Mouse (Mus musculus) E14TG2a.4 (cell line): ENCODE results near the gene Tab1.

Experiments used
- CTCF ChIP-seq: conservative IDR thresholded peaks from 2 replicates; pipeline ENCODE4 v1.5.1; 2014; ENCODE audit warnings: low read length
- NANOG ChIP-seq: IDR thresholded peaks from 2 replicates; pipeline ENCODE4 v1.6.1; 2014; ENCODE audit warnings: borderline replicate concordance, low read length, mixed read lengths
- POU5F1 ChIP-seq: IDR thresholded peaks from 2 replicates; pipeline ENCODE4 v1.6.1; 2014; ENCODE audit warnings: low read length, borderline replicate concordance

DNA sequence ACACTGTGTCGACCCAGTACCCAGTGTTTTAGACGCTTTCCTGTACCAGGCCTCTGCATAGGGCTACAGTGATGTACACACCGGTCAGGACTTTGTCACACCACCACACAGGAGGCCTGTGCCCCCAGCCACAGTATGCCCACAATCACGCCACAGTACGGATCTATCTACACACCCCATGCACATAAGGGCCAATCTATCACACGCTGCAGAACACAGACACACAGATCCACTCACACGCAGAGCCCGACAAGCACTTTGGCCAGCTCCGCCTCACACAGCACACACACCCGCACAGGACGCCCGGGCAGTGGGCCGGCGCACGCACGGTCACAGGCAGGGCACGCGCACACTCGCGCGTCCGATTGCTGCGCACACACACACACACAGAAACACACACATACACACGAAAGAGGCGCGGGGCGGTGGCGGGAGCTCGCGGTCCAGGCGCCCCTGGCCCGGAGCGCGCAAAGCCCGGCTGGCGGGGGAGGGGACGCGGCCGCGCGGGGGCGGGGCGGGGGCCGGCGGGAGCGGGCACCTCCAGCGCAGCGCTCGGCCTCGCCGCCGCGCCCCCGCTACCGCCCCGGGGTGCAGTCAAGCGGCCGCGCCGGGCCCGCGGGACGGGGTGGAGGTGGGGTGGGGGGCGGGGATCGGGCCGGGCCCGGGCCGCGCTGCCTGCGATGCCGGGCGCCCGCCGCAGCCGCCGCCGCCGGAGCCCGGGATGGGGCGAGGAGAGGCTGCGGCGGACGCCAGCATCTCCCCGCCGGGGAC, 40.3 kb downstream of the Tab1 start, which contains the start of gene Mgat3:
- TF ChIP-seq CTCF, result no peak
- TF ChIP-seq POU5F1, result no peak
- TF ChIP-seq NANOG, result no peak
